Mouse (Mus musculus): ENCODE measurements around the gene Olfr485. TPM values are rescaled to one million over a fixed set of nuclear protein-coding genes. Genes with fewer than 3 reads are reported as not detected.
"Not testable (repeated sequence)": the region's sequence is repeated elsewhere in the genome, so short reads cannot be mapped to it uniquely, and the experiment has no call there.

The Olfr485 gene
- polyA plus RNA-seq (2014; fragmentation: Nextera tagmentation; extraction: Ambion mirVana), result not detected in 2 replicates

DNA sequence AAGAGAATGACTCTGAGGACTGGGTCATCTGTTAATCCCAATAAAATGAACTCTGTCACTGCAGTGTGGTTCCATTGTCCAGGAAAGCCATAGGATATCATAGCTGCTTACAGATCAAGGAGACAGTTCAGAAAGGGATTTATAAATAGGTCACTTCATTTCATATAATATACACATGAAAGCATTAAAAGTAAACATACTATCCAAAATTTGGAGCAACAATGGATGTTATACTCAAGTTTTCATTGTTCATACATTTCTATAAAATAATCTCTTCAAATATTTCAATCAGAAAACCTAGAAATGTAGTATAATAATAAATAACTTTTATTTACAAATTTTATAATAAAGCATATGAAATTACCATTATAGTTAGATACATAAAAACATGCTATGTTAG is at the start of gene Olfr485:
Gene Olfr485, minus strand, starts transcription at position 101 of the 400 bp plus-strand sequence.
- H3K4me2 ChIP-seq (ENCODE audit: low read length), result no peak within 1 kb of the TSS
- H3K4me3 ChIP-seq (replicated peaks; ENCODE audit: low read depth, low read length), result no peak within 1 kb of the TSS
- H3K36me3 ChIP-seq (ENCODE audit: control insufficient read depth, insufficient read depth, low read length), result no peaks in the 10 kb centered on the region
- H3K4me1 ChIP-seq (ENCODE audit: control insufficient read depth, insufficient read depth, low read length), result no peaks in the 10 kb centered on the region
- no peaks in the 10 kb centered on the region for H3K27me3 ChIP-seq (ENCODE audit: control insufficient read depth, insufficient read depth, low read length)
- H3K9me3 ChIP-seq (ENCODE audit: control insufficient read depth, low read length), result no peaks in the 10 kb centered on the region
- no peak within 1 kb of the TSS for H3K27ac ChIP-seq (replicated peaks; ENCODE audit: low read depth, low read length)
- ATAC-seq (ENCODE audit: low FRiP score, low TSS enrichment), result no peak
- no peak within 1 kb of the TSS for H3K9ac ChIP-seq (replicated peaks; ENCODE audit: low read length)
- DNase-seq, result no peak

DNA sequence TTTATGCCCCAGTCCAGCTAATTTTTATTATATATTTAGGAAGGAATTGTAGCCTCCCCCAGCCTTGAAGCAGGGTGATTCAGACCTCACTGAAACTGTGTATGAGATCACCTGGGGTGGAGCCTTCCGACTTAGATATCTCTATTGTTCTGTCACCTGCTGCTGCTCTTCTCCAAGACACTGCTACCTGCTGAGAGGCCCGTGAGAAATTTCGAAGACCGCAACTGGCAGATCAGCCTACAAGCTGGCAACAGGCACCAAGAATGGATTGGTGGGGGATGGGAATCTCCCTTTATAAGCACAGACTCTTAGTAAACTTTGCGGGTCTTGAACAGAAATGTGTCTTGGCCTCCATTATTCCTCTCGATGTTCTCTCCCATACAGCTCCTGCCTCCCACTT is 37.3 kb upstream of the Olfr485 start:
- H3K9me3 ChIP-seq (ENCODE audit: control insufficient read depth, low read length), result no peaks in the 10 kb centered on the region
- DNase-seq (no peak), ATAC-seq (ENCODE audit: low FRiP score, low TSS enrichment) (no peak)
- H3K4me3 ChIP-seq (replicated peaks; ENCODE audit: low read depth, low read length), result no peak overlapping the region
- no peak overlapping the region for H3K27ac ChIP-seq (replicated peaks; ENCODE audit: low read depth, low read length)
- H3K4me2 ChIP-seq (ENCODE audit: low read length), result no peak overlapping the region
- no peaks in the 10 kb centered on the region for H3K4me1 ChIP-seq (ENCODE audit: control insufficient read depth, insufficient read depth, low read length)
- no peak overlapping the region for H3K9ac ChIP-seq (replicated peaks; ENCODE audit: low read length)
- no peaks in the 10 kb centered on the region for H3K27me3 ChIP-seq (ENCODE audit: control insufficient read depth, insufficient read depth, low read length)
- H3K36me3 ChIP-seq (ENCODE audit: control insufficient read depth, insufficient read depth, low read length), result no peaks in the 10 kb centered on the region
- 51% methylated on average over 6 of the region's 6 CpGs for WGBS

DNA sequence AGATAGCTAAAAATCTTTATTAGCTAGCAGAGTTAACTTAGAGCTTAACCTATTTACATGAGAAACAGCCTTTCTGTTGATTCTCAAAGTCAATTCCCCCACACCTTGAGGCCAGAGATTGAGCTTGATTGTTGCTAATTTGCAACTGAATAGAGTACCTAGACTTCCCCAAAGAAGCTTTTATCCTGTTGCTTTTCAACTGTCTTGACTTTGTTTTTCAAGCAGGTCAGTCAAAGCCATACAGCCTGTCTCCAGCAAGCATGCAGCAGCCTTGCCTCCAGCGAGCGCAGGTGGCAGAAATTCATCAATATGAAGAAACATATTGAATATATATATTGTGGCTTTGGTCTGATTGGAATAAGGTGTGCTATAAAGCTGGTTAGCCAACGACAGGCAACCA is 36.7 kb upstream of the Olfr485 start:
- not testable (repeated sequence) for H3K27ac ChIP-seq (replicated peaks; ENCODE audit: low read depth, low read length); H3K9ac ChIP-seq (replicated peaks; ENCODE audit: low read length); ATAC-seq (ENCODE audit: low FRiP score, low TSS enrichment); H3K4me3 ChIP-seq (replicated peaks; ENCODE audit: low read depth, low read length); H3K4me1 ChIP-seq (ENCODE audit: control insufficient read depth, insufficient read depth, low read length); H3K27me3 ChIP-seq (ENCODE audit: control insufficient read depth, insufficient read depth, low read length); DNase-seq; H3K36me3 ChIP-seq (ENCODE audit: control insufficient read depth, insufficient read depth, low read length); H3K4me2 ChIP-seq (ENCODE audit: low read length); H3K9me3 ChIP-seq (ENCODE audit: control insufficient read depth, low read length)
- WGBS, result 53% methylated on average over 3 of the region's 3 CpGs

DNA sequence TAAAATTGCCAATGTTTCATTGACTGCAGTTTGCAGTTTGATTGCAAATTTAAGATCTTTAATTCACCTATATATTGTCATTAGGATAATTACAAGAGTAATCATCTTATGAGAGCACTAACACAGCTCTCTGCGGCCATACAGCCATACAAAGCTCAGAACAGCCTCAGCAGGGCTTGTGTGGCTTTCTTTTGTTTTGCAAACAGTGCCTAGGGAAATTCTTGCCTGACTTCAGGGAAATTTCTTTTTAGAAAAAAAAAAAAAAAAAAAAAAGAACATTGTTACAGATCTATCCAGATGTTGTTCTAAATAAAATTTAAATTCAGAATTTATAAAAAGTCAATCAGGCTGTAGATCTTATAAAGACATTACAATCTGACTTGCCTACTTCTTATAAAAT is 33.0 kb upstream of the Olfr485 start:
- H3K27me3 ChIP-seq (ENCODE audit: control insufficient read depth, insufficient read depth, low read length); H3K9ac ChIP-seq (replicated peaks; ENCODE audit: low read length); H3K4me1 ChIP-seq (ENCODE audit: control insufficient read depth, insufficient read depth, low read length); ATAC-seq (ENCODE audit: low FRiP score, low TSS enrichment); H3K36me3 ChIP-seq (ENCODE audit: control insufficient read depth, insufficient read depth, low read length); H3K9me3 ChIP-seq (ENCODE audit: control insufficient read depth, low read length); H3K4me3 ChIP-seq (replicated peaks; ENCODE audit: low read depth, low read length); H3K4me2 ChIP-seq (ENCODE audit: low read length); DNase-seq; H3K27ac ChIP-seq (replicated peaks; ENCODE audit: low read depth, low read length): not testable (repeated sequence)
- WGBS, result 56% methylated on average over 1 of the region's 1 CpGs

DNA sequence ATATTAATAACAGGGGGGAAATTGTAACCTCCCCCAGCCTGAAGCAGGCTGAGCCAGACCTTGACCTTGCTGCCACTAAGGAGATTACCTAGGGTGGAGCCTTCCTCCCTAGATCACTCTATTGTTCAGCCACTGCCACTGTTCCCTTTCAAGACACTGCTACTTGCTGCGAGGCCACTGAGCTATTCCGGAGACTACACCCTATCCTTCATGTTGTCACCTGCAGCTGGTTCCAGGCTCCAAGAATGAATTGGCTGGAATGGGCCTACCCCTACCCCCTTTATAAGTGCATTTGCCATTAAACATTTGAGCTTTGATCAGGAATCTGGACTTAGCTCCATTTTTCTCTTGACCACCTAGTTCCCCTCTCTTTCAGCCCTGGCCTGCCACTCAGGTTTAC is 31.5 kb upstream of the Olfr485 start:
- H3K4me1 ChIP-seq (ENCODE audit: control insufficient read depth, insufficient read depth, low read length); DNase-seq; H3K4me3 ChIP-seq (replicated peaks; ENCODE audit: low read depth, low read length); H3K27me3 ChIP-seq (ENCODE audit: control insufficient read depth, insufficient read depth, low read length); ATAC-seq (ENCODE audit: low FRiP score, low TSS enrichment); H3K4me2 ChIP-seq (ENCODE audit: low read length); H3K27ac ChIP-seq (replicated peaks; ENCODE audit: low read depth, low read length); H3K36me3 ChIP-seq (ENCODE audit: control insufficient read depth, insufficient read depth, low read length); H3K9ac ChIP-seq (replicated peaks; ENCODE audit: low read length); H3K9me3 ChIP-seq (ENCODE audit: control insufficient read depth, low read length): not testable (repeated sequence)
- whole genome bisulfite sequencing, result 36% methylated on average over 2 of the region's 2 CpGs

DNA sequence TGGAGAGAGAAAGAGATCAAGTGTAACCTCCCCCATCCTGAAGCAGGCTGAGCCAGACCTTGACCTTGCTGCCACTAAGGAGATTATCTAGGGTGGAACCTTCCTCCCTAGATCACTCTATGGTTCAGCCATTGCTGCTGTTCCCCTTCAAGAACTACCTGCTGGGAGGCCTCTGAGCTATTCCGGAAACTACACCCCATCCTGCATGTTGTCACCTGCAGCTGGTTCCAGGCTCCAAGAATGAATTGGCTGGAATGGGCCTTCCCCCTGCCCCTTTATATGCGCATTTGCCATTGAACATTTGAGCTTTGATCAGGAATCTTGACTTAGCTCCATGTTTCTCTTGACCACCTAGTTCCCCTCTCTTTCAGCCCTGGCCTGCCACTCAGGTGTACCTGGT is 25.6 kb upstream of the Olfr485 start:
- not testable (repeated sequence) for H3K4me1 ChIP-seq (ENCODE audit: control insufficient read depth, insufficient read depth, low read length); H3K27me3 ChIP-seq (ENCODE audit: control insufficient read depth, insufficient read depth, low read length); ATAC-seq (ENCODE audit: low FRiP score, low TSS enrichment); H3K27ac ChIP-seq (replicated peaks; ENCODE audit: low read depth, low read length); H3K4me3 ChIP-seq (replicated peaks; ENCODE audit: low read depth, low read length); H3K4me2 ChIP-seq (ENCODE audit: low read length); H3K9me3 ChIP-seq (ENCODE audit: control insufficient read depth, low read length); H3K36me3 ChIP-seq (ENCODE audit: control insufficient read depth, insufficient read depth, low read length); DNase-seq; H3K9ac ChIP-seq (replicated peaks; ENCODE audit: low read length)
- 90% methylated on average over 2 of the region's 2 CpGs for WGBS

DNA sequence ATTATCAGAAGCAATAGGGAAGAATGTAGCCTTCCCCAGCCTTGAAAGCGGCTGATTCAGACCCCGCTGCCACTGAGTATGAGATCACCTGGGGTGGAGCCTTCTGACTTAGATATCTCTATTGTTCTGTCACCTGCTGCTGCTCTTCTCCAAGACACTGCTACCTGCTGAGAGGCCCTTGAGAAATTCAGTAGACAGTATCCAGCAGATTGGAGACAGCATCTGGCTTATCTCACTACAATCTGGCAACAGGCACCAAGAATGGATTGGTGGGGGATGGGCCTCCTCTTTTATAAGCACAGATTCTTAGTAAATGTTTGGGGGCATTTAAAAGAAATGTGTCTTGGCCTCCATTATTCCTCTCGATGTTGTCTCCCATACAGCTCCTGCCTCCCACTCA is 24.7 kb upstream of the Olfr485 start:
- ATAC-seq (ENCODE audit: low FRiP score, low TSS enrichment); H3K36me3 ChIP-seq (ENCODE audit: control insufficient read depth, insufficient read depth, low read length); H3K27me3 ChIP-seq (ENCODE audit: control insufficient read depth, insufficient read depth, low read length); H3K4me1 ChIP-seq (ENCODE audit: control insufficient read depth, insufficient read depth, low read length); H3K4me2 ChIP-seq (ENCODE audit: low read length); DNase-seq; H3K9me3 ChIP-seq (ENCODE audit: control insufficient read depth, low read length); H3K4me3 ChIP-seq (replicated peaks; ENCODE audit: low read depth, low read length); H3K9ac ChIP-seq (replicated peaks; ENCODE audit: low read length); H3K27ac ChIP-seq (replicated peaks; ENCODE audit: low read depth, low read length): not testable (repeated sequence)
- WGBS, result 73% methylated on average over 3 of the region's 3 CpGs

DNA sequence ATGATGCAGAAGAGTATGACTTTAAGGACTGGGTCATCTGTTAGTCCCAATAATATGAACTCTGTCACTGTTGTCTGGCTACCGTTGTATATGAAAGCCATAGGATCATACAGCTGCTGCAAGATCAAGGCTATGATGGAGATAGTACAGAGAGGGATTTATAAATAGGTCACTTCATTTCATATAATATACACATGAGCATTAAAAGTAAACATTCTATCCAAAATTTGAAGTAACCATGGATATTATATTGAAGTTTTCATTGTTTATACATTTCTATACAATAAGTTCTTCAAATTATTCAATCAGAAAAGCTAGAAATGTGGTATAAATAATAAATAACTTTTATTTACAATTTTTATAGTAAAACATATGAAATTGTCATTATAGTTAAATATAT is 13.0 kb upstream of the Olfr485 start, which contains the start of gene Olfr486:
Gene Olfr486, minus strand, starts transcription at position 101 of the 400 bp plus-strand sequence.
- WGBS, result 95% methylated on average over 1 of the region's 1 CpGs

DNA sequence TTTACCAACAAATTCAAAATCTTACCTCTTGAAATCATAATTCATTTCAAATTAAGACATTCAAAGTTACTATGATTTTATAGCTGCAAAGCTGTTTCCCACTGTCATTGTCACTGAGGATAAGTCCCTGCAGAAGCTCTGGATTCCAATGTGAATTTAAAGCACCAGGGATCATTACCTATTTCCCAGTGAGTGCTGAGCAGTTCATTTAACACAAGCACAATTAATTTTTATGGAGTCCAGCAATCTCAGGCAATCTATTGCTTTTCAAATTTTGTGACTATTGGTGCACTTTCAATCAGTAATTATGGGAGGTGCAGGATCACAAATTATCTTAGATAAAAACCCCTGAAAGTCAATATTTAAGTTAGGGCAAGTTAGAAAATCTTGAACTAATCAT is 32.3 kb downstream of the Olfr485 start, which contains the start of gene Olfr484:
Gene Olfr484, minus strand, starts transcription at position 101 of the 400 bp plus-strand sequence.
- H3K27ac ChIP-seq (replicated peaks; ENCODE audit: low read depth, low read length), result no peak within 1 kb of the TSS
- no peak for DNase-seq
- no peak within 1 kb of the TSS for H3K4me3 ChIP-seq (replicated peaks; ENCODE audit: low read depth, low read length)
- H3K36me3 ChIP-seq (ENCODE audit: control insufficient read depth, insufficient read depth, low read length), result no peaks in the 10 kb centered on the region
- no peak for ATAC-seq (ENCODE audit: low FRiP score, low TSS enrichment)
- H3K4me1 ChIP-seq (ENCODE audit: control insufficient read depth, insufficient read depth, low read length), result no peaks in the 10 kb centered on the region
- no peaks in the 10 kb centered on the region for H3K9me3 ChIP-seq (ENCODE audit: control insufficient read depth, low read length)
- no peak within 1 kb of the TSS for H3K4me2 ChIP-seq (ENCODE audit: low read length)
- no peaks in the 10 kb centered on the region for H3K27me3 ChIP-seq (ENCODE audit: control insufficient read depth, insufficient read depth, low read length)
- H3K9ac ChIP-seq (replicated peaks; ENCODE audit: low read length), result no peak within 1 kb of the TSS

More for the DNA sequence above, 13.0 kb upstream of the Olfr485 start, which contains the start of gene Olfr486:
- not testable (repeated sequence) for H3K4me1 ChIP-seq (ENCODE audit: control insufficient read depth, insufficient read depth, low read length); H3K27ac ChIP-seq (replicated peaks; ENCODE audit: low read depth, low read length); H3K4me2 ChIP-seq (ENCODE audit: low read length); H3K9ac ChIP-seq (replicated peaks; ENCODE audit: low read length); ATAC-seq (ENCODE audit: low FRiP score, low TSS enrichment); DNase-seq; H3K36me3 ChIP-seq (ENCODE audit: control insufficient read depth, insufficient read depth, low read length); H3K27me3 ChIP-seq (ENCODE audit: control insufficient read depth, insufficient read depth, low read length); H3K4me3 ChIP-seq (replicated peaks; ENCODE audit: low read depth, low read length); H3K9me3 ChIP-seq (ENCODE audit: control insufficient read depth, low read length)
